8 mouse cellular contexts compared by ENCODE assay signal in genomic region chr6:119057076-119057479, GRCm38 (mm10).
A peak's percentile ranks its signal among the peaks of the same experiment; 100 is the strongest.
DNase-seq lines count a peak whose midpoint lies in the region; ATAC-seq and TF ChIP-seq lines count a peak whose summit lies in the region.

No protein-coding gene starts in this region.

- 71% methylated on average over 15 of the region's 15 CpGs for WGBS in forebrain, embryonic 13.5 days
- 91% methylated on average over 15 of the region's 15 CpGs for WGBS in forebrain, embryonic 10.5 days
- WGBS in lung, postnatal 0 days = 58% methylated on average over 15 of the region's 15 CpGs
- 72% methylated on average over 15 of the region's 15 CpGs for WGBS in neural tube, embryonic 15.5 days
- WGBS in kidney, embryonic 14.5 days = 94% methylated on average over 15 of the region's 15 CpGs

- DNase-seq in forebrain, embryonic 10.5 days (ENCODE audit: extremely low spot score, low spot score) = no peak
- DNase-seq in lung, postnatal 0 days (ENCODE audit: low spot score) = peak; percentile 39
- no peak for DNase-seq in lung, postnatal 25 days (ENCODE audit: low spot score)
- peak; percentile 63 to 70 for DNase-seq in heart, postnatal 14 days
- DNase-seq in kidney, postnatal 36 days = no peak

- intact Hi-C loops in heart, postnatal 14 days (cut with DNase I) = loop anchor here (5.0 kb wide), 1 partner anchor 40 kb away; no protein-coding TSS in a partner anchor

- peak; percentile 69 for ATAC-seq in forebrain, embryonic 13.5 days
- ATAC-seq in lung, postnatal 0 days = peak; percentile 76
- ATAC-seq in neural tube, embryonic 15.5 days (ENCODE audit: low FRiP score) = peak; percentile 61; the same call in 1 of the 2 replicates
- ATAC-seq in kidney, embryonic 14.5 days (ENCODE audit: low FRiP score, low TSS enrichment) = no peak

- H3K9me3 ChIP-seq in forebrain, embryonic 13.5 days (replicated peaks) = no peaks in the 10 kb centered on the region
- H3K9me3 ChIP-seq in forebrain, embryonic 10.5 days = no peaks in the 10 kb centered on the region
- no peaks in the 10 kb centered on the region for H3K9me3 ChIP-seq in lung, postnatal 0 days (ENCODE audit: low read length)
- no peaks in the 10 kb centered on the region for H3K9me3 ChIP-seq in neural tube, embryonic 15.5 days (replicated peaks)
- H3K9me3 ChIP-seq in kidney, embryonic 14.5 days (ENCODE audit: control insufficient read depth, low read length) = no peaks in the 10 kb centered on the region

- H3K4me2 ChIP-seq in forebrain, embryonic 13.5 days = no peak overlapping the region
- H3K4me2 ChIP-seq in lung, postnatal 0 days (replicated peaks; ENCODE audit: low read depth, low read length) = no peak overlapping the region
- no peak overlapping the region for H3K4me2 ChIP-seq in neural tube, embryonic 15.5 days
- H3K4me2 ChIP-seq in kidney, embryonic 14.5 days (replicated peaks; ENCODE audit: low read depth, low read length) = no peak overlapping the region

- H3K36me3 ChIP-seq in forebrain, embryonic 13.5 days (ENCODE audit: poor library complexity, severe bottlenecking) = no peaks in the 10 kb centered on the region
- no peaks in the 10 kb centered on the region for H3K36me3 ChIP-seq in forebrain, embryonic 10.5 days (replicated peaks)
- no peaks in the 10 kb centered on the region for H3K36me3 ChIP-seq in lung, postnatal 0 days (ENCODE audit: insufficient read depth, low read length)
- peaks cover 12% of the 10 kb centered on the region; the same call in 1 of the 2 replicates for H3K36me3 ChIP-seq in neural tube, embryonic 15.5 days
- H3K36me3 ChIP-seq in kidney, embryonic 14.5 days (ENCODE audit: control insufficient read depth, insufficient read depth, low read length) = no peaks in the 10 kb centered on the region

- H3K9ac ChIP-seq in forebrain, embryonic 13.5 days = no peak overlapping the region
- H3K9ac ChIP-seq in lung, postnatal 0 days (replicated peaks; ENCODE audit: low read depth) = no peak overlapping the region
- no peak overlapping the region for H3K9ac ChIP-seq in neural tube, embryonic 15.5 days (replicated peaks)
- no peak overlapping the region for H3K9ac ChIP-seq in kidney, embryonic 14.5 days (ENCODE audit: low read depth, low read length)

- TF ChIP-seq EP300 in lung, postnatal 0 days (IDR thresholded peaks at IDR 0.05) = 0 out of 2 replicates have a peak, but pooled peaks have one; percentile 2

- no peak; the same call in 1 of the 2 replicates for TF ChIP-seq CTCF in lung, postnatal 0 days (IDR thresholded peaks at IDR 0.05)

- no peak overlapping the region for H3K27ac ChIP-seq in forebrain, embryonic 13.5 days
- H3K27ac ChIP-seq in forebrain, embryonic 10.5 days = no peak overlapping the region
- H3K27ac ChIP-seq in lung, postnatal 0 days (ENCODE audit: low read length) = no peak overlapping the region
- no peak overlapping the region for H3K27ac ChIP-seq in neural tube, embryonic 15.5 days (replicated peaks)
- H3K27ac ChIP-seq in kidney, embryonic 14.5 days (ENCODE audit: low read depth, low read length) = no peak overlapping the region

- no peaks in the 10 kb centered on the region for H3K27me3 ChIP-seq in forebrain, embryonic 13.5 days
- H3K27me3 ChIP-seq in forebrain, embryonic 10.5 days (ENCODE audit: poor library complexity, severe bottlenecking) = no peaks in the 10 kb centered on the region
- no peaks in the 10 kb centered on the region for H3K27me3 ChIP-seq in lung, postnatal 0 days (replicated peaks; ENCODE audit: insufficient read depth, low read length)
- no peaks in the 10 kb centered on the region for H3K27me3 ChIP-seq in neural tube, embryonic 15.5 days (replicated peaks)
- H3K27me3 ChIP-seq in kidney, embryonic 14.5 days (ENCODE audit: control insufficient read depth, insufficient read depth, low read length) = no peaks in the 10 kb centered on the region

- H3K4me3 ChIP-seq in forebrain, embryonic 13.5 days = no peak overlapping the region
- no peak overlapping the region for H3K4me3 ChIP-seq in forebrain, embryonic 10.5 days
- no peak overlapping the region for H3K4me3 ChIP-seq in lung, postnatal 0 days (ENCODE audit: low read depth, low read length)
- H3K4me3 ChIP-seq in neural tube, embryonic 15.5 days (replicated peaks) = no peak overlapping the region
- H3K4me3 ChIP-seq in kidney, embryonic 14.5 days (ENCODE audit: low read length) = no peak overlapping the region

- H3K4me1 ChIP-seq in forebrain, embryonic 13.5 days = 0 out of 2 replicates have a peak, but pooled peaks cover 8% of the 10 kb centered on the region
- peaks cover 4% of the 10 kb centered on the region for H3K4me1 ChIP-seq in forebrain, embryonic 10.5 days
- H3K4me1 ChIP-seq in lung, postnatal 0 days (ENCODE audit: insufficient read depth, low read depth, low read length) = peaks cover 11% of the 10 kb centered on the region; the same call in 1 of the 2 replicates
- peaks cover 11% of the 10 kb centered on the region; the same call in 1 of the 2 replicates for H3K4me1 ChIP-seq in neural tube, embryonic 15.5 days
- H3K4me1 ChIP-seq in kidney, embryonic 14.5 days (ENCODE audit: control insufficient read depth, insufficient read depth, low read length) = no peaks in the 10 kb centered on the region

Comparison
In these comparisons a context has a peak if more than half of its experiments do, and no peak if none do; other contexts are left out.
1. DNase-seq: peak in lung, postnatal 0 days (single experiment) and heart, postnatal 14 days (2 of 2); none in forebrain, embryonic 10.5 days (single experiment), lung, postnatal 25 days (single experiment) and kidney, postnatal 36 days (0 of 2).